Mouse (Mus musculus) layer of hippocampus, postnatal 25 days (tissue): ENCODE data around the gene Olfr1181. TPM values are rescaled to one million over a fixed set of nuclear protein-coding genes. Genes with fewer than 3 reads are reported as not detected.
"Not testable (repeated sequence)": the region's sequence is repeated elsewhere in the genome, so short reads cannot be mapped to it uniquely, and the experiment has no call there.

Source experiments
- DNase-seq, 2 experiments: peaks; one replicate each; pipeline ENCODE4 v3.0.0; 2022; ENCODE audit warnings: mixed read lengths in 2 of 2, low spot score in 1 of 2; ENCODE audit errors: extremely low spot score in 1 of 2
- total RNA-seq, 2 experiments: library from RNA; stranded (reverse); gene quantifications; 2 replicates each; pipeline ENCODE4 v1.2.3; 2021

The Olfr1181 gene
- total RNA-seq, result not detected

GRCm38 (mm10) chr2:88426071-88426470 lies at the start of gene Olfr1181:
Olfr1181 (minus strand) TSS chr2:88426171.
- DNase-seq, result no peak

GRCm38 (mm10) chr2:88454567-88454966 lies 28.6 kb upstream of the Olfr1181 start, which contains the start of gene Olfr1183:
Olfr1183 (plus strand) TSS chr2:88454867.
- not testable (repeated sequence) for DNase-seq

- no peak for DNase-seq
Measured at GRCm38 (mm10) chr2:88449031-88449430, 23.1 kb upstream of the Olfr1181 start, which contains the start of gene Gm13757. Gm13757 (minus strand) TSS chr2:88449131.

GRCm38 (mm10) chr2:88419051-88419450 lies 6.9 kb downstream of the Olfr1181 start, which contains the start of gene Olfr1180:
Olfr1180 (minus strand) TSS chr2:88419151.
- no peak for DNase-seq

- DNase-seq, result no peak
Measured at GRCm38 (mm10) chr2:88406353-88406752, 19.6 kb downstream of the Olfr1181 start, which contains the start of gene Olfr1179. Olfr1179 (minus strand) TSS chr2:88406453.

- DNase-seq, result no peak
Measured at GRCm38 (mm10) chr2:88386762-88387161, 39.2 kb downstream of the Olfr1181 start, which contains the start of gene Olfr1178. Olfr1178 (plus strand) TSS chr2:88387062.

Other genes starting within 250 kb of the Olfr1181 start
- not detected for gene Olfr1168, start 244.3 kb downstream of the Olfr1181 start, total RNA-seq
- not detected for gene Olfr1170, start 197.8 kb downstream of the Olfr1181 start, total RNA-seq
- not detected for gene Olfr1173, start 146.3 kb downstream of the Olfr1181 start, total RNA-seq
- gene Olfr1174-ps, start 111.0 kb downstream of the Olfr1181 start, total RNA-seq, result not detected
- gene Olfr1175-ps, start 99.0 kb downstream of the Olfr1181 start, total RNA-seq, result not detected
- not detected for gene Olfr1176, start 89.5 kb downstream of the Olfr1181 start, total RNA-seq
- not detected for gene Olfr1177-ps, start 79.7 kb downstream of the Olfr1181 start, total RNA-seq
- not detected for gene Olfr1178, start 39.1 kb downstream of the Olfr1181 start, total RNA-seq
- gene Olfr1179, start 19.7 kb downstream of the Olfr1181 start, total RNA-seq, result not detected
- gene Olfr1180, start 7.0 kb downstream of the Olfr1181 start, total RNA-seq, result not detected
- gene Gm13757, start 23.0 kb upstream of the Olfr1181 start, total RNA-seq, result not detected
- gene Olfr1183, start 28.7 kb upstream of the Olfr1181 start, total RNA-seq, result not detected
- not detected for gene Olfr1184, start 57.4 kb upstream of the Olfr1181 start, total RNA-seq
- not detected for gene Olfr1185-ps1, start 67.1 kb upstream of the Olfr1181 start, total RNA-seq
- not detected for gene Olfr1186, start 92.4 kb upstream of the Olfr1181 start, total RNA-seq
- not detected for gene Olfr1188, start 130.8 kb upstream of the Olfr1181 start, total RNA-seq
- not detected for gene Olfr1189, start 160.3 kb upstream of the Olfr1181 start, total RNA-seq
- gene Olfr1191-ps1, start 214.4 kb upstream of the Olfr1181 start, total RNA-seq, result under 1 TPM in 1 of 2 experiments, not detected in 1; 0.05 TPM
- gene Olfr1192-ps1, start 222.3 kb upstream of the Olfr1181 start, total RNA-seq, result not detected
- gene Olfr1193, start 249.5 kb upstream of the Olfr1181 start, total RNA-seq, result not detected